Mouse (Mus musculus) liver, embryonic 16.5 days (tissue): ENCODE results near the gene Adamts6. TPM values are rescaled to one million over a fixed set of nuclear protein-coding genes. Genes with fewer than 3 reads are reported as not detected.

Experiments
- ATAC-seq: fragments of 200-750 bp; cut with Nextera tagmentation; 2 replicates; pipeline ENCODE4 v1.8.0; 2017; ENCODE audit warnings: low read depth, mild to moderate bottlenecking, moderate number of reproducible peaks, moderate library complexity
- H3K27ac ChIP-seq: fragments of 300-500 bp; sonication (generic); 2 replicates; pipeline ENCODE4 v1.5.1; 2014; ENCODE audit warnings: mild to moderate bottlenecking, low read length
- H3K27me3 ChIP-seq: fragments of 300-500 bp; sonication (generic); 2 replicates; pipeline ENCODE4 v1.6.1; 2014; ENCODE audit warnings: low read depth, low read length, mixed read lengths; ENCODE audit not compliant: control insufficient read depth, insufficient read depth
- H3K36me3 ChIP-seq: fragments of 300-500 bp; sonication (generic); 2 replicates; pipeline ENCODE4 v1.6.1; 2014; ENCODE audit warnings: mild to moderate bottlenecking; ENCODE audit not compliant: control insufficient read depth, insufficient read depth
- H3K4me1 ChIP-seq: fragments of 300-500 bp; sonication (generic); 2 replicates; pipeline ENCODE4 v1.6.1; 2014; ENCODE audit warnings: low read depth, low read length, mixed read lengths; ENCODE audit not compliant: control insufficient read depth
- H3K4me2 ChIP-seq: fragments of 300-500 bp; sonication (generic); 2 replicates; pipeline ENCODE4 v1.6.1; 2014; ENCODE audit warnings: low read depth, low read length, mixed read lengths
- H3K4me3 ChIP-seq: fragments of 300-500 bp; sonication (generic); 2 replicates; pipeline ENCODE4 v1.5.1; 2014; ENCODE audit warnings: low read depth, mild to moderate bottlenecking, low read length
- H3K9ac ChIP-seq: fragments of 300-500 bp; sonication (generic); 2 replicates; pipeline ENCODE4 v1.6.1; 2014; ENCODE audit warnings: low read depth, low read length
- H3K9me3 ChIP-seq: fragments of 300-500 bp; sonication (generic); replicated peaks from 2 replicates; pipeline ENCODE4 v1.6.1; 2016; ENCODE audit warnings: low read length; ENCODE audit not compliant: control insufficient read depth
- WGBS: fragments of 180-500 bp; shearing (Covaris S2); extraction: QIAGEN DNeasy Blood & Tissue Kit; methylation state at CpG from one replicate; pipeline ENCODE4 v1.1.7; 2014; ENCODE audit not compliant: insufficient replicate concordance; 5-methylcytosine and 5-hydroxymethylcytosine counted together
- polyA plus RNA-seq: library from polyadenylated mRNA; unstranded; fragments of >200 nt; fragmentation: Nextera tagmentation; extraction: Ambion mirVana; gene quantifications from 2 replicates; pipeline ENCODE4 v1.2.1, GENCODE M21; 2015

Gene Adamts6
- polyA plus RNA-seq, 1 experiment from 2014 or later = 0.27 TPM

- Histone ChIP-seq H3K4me1 (no peaks in the 10 kb centered on the region), H3K4me2 (peak overlapping the region; percentile 33; the same call in 1 of the 2 replicates), H3K27me3 (no peaks in the 10 kb centered on the region), H3K36me3 (no peaks in the 10 kb centered on the region), H3K27ac (no peak overlapping the region), H3K4me3 (peak overlapping the region; percentile 18; the same call in 1 of the 2 replicates), H3K9ac (no peak overlapping the region), H3K9me3 (no peaks in the 10 kb centered on the region)
- ATAC-seq = peak; percentile 60
- WGBS = 51% methylated on average over 19 of the region's 19 CpGs
These were observed 230.8 kb downstream of the Adamts6 start for GRCm38 (mm10) chr13:104518312-104519005.

- no peaks in the 10 kb centered on the region for H3K36me3 ChIP-seq
- H3K4me3 ChIP-seq = no peak overlapping the region
- no peak overlapping the region for H3K9ac ChIP-seq
- no peak overlapping the region for H3K27ac ChIP-seq
- 71% methylated on average over 14 of the region's 14 CpGs for WGBS
- H3K4me2 ChIP-seq = no peak overlapping the region
- no peaks in the 10 kb centered on the region for H3K9me3 ChIP-seq
- no peak for ATAC-seq
- no peaks in the 10 kb centered on the region for H3K4me1 ChIP-seq
- no peaks in the 10 kb centered on the region for H3K27me3 ChIP-seq
These were observed 231.5 kb downstream of the Adamts6 start for GRCm38 (mm10) chr13:104519006-104519695.

- Histone ChIP-seq H3K27ac (no peak overlapping the region), H3K9me3 (no peaks in the 10 kb centered on the region), H3K9ac (no peak overlapping the region), H3K4me2 (no peak overlapping the region), H3K27me3 (no peaks in the 10 kb centered on the region), H3K36me3 (no peaks in the 10 kb centered on the region), H3K4me1 (no peaks in the 10 kb centered on the region), H3K4me3 (no peak overlapping the region)
- no peak for ATAC-seq
- 65% methylated on average over 4 of the region's 4 CpGs for WGBS
These were observed 232.3 kb downstream of the Adamts6 start for GRCm38 (mm10) chr13:104519981-104520380.

DNA sequence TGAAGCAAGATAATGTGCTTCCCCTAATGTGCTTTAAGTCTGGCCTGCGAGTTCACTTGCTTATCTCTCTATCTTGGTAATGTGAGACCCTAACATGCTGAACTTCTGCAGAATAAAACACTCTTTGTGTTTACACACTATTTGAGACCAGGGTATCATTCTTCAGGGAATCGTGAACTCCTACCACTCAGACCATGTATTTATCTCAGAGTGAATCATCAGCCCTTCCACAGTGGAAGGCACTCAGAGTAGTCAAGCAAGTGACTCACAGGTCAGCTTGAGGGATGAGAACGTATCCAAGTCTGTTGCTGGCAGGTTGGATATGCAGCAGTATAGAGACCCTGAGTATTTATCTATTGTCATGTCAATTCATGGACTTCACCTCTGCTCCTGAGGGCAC, 232.8 kb downstream of the Adamts6 start:
- Histone ChIP-seq H3K4me1 (no peaks in the 10 kb centered on the region), H3K36me3 (no peaks in the 10 kb centered on the region), H3K27ac (no peak overlapping the region), H3K4me2 (no peak overlapping the region), H3K9ac (no peak overlapping the region), H3K4me3 (no peak overlapping the region), H3K9me3 (no peaks in the 10 kb centered on the region), H3K27me3 (no peaks in the 10 kb centered on the region)
- no peak for ATAC-seq
- 61% methylated on average over 3 of the region's 3 CpGs for WGBS

DNA sequence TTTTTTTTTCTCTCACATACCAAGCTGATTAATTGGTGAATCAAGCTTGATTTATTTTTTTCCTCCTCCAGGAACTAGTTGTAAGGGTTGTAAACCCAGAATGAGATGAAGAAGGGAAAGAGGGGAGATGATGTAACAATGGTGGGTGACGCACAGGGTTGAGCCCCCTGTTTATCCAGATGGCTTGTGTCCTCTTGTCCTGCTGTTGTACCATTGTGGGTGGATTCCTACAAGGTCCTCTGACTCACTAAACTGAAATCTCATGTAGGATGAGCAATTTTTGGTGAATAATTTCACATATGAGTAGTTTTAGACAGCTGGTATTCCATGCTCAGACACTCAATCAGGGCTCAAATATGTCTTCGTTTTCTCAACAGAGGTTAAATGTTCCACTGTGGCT, 233.9 kb downstream of the Adamts6 start:
- Histone ChIP-seq H3K36me3 (no peaks in the 10 kb centered on the region), H3K9ac (no peak overlapping the region), H3K27ac (no peak overlapping the region), H3K4me1 (no peaks in the 10 kb centered on the region), H3K4me2 (no peak overlapping the region), H3K9me3 (no peaks in the 10 kb centered on the region), H3K4me3 (no peak overlapping the region), H3K27me3 (no peaks in the 10 kb centered on the region)
- 64% methylated on average over 2 of the region's 2 CpGs for WGBS
- ATAC-seq = no peak

GRCm38 (mm10) chr13:104525656-104526055, 238.0 kb downstream of the Adamts6 start:
- WGBS = 66% methylated on average over 4 of the region's 4 CpGs
- no peaks in the 10 kb centered on the region for H3K4me1 ChIP-seq
- H3K4me2 ChIP-seq = no peak overlapping the region
- H3K4me3 ChIP-seq = no peak overlapping the region
- H3K27me3 ChIP-seq = no peaks in the 10 kb centered on the region
- no peak for ATAC-seq
- no peak overlapping the region for H3K27ac ChIP-seq
- H3K36me3 ChIP-seq = no peaks in the 10 kb centered on the region
- H3K9ac ChIP-seq = no peak overlapping the region
- H3K9me3 ChIP-seq = no peaks in the 10 kb centered on the region

DNA sequence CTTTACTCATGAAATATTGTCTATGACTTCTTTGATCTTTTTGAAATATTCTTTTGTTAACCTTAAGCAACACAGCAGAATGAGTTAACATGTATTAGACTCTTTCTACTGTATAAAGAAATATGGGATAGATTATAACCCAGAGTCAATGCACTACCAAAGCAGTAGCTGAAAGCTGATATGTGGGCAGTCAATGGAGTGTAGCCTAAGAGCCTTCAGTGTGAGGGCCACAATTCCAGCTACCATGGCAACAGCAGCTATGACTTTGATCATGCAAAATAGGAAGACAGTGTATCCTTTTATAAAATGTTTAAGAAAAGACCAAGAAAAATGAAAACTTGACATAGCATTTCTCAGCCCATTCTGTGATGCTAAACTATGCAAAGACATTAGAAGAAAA, 241.6 kb downstream of the Adamts6 start:
- no peak for ATAC-seq
- Histone ChIP-seq H3K36me3 (no peaks in the 10 kb centered on the region), H3K9ac (no peak overlapping the region), H3K27me3 (no peaks in the 10 kb centered on the region), H3K9me3 (no peaks in the 10 kb centered on the region), H3K4me2 (no peak overlapping the region), H3K4me1 (no peaks in the 10 kb centered on the region), H3K4me3 (no peak overlapping the region), H3K27ac (no peak overlapping the region)

- 75% methylated on average over 8 of the region's 8 CpGs for WGBS
- no peak overlapping the region for H3K9ac ChIP-seq
- H3K36me3 ChIP-seq = no peaks in the 10 kb centered on the region
- no peak for ATAC-seq
- no peak overlapping the region for H3K27ac ChIP-seq
- no peaks in the 10 kb centered on the region for H3K9me3 ChIP-seq
- no peak overlapping the region for H3K4me3 ChIP-seq
- no peaks in the 10 kb centered on the region for H3K27me3 ChIP-seq
- no peaks in the 10 kb centered on the region for H3K4me1 ChIP-seq
- H3K4me2 ChIP-seq = no peak overlapping the region
These were observed 244.2 kb downstream of the Adamts6 start for GRCm38 (mm10) chr13:104531841-104532240.

- Histone ChIP-seq H3K27ac (no peak overlapping the region), H3K36me3 (no peaks in the 10 kb centered on the region), H3K9ac (no peak overlapping the region), H3K4me3 (no peak overlapping the region), H3K9me3 (no peaks in the 10 kb centered on the region), H3K4me1 (no peaks in the 10 kb centered on the region), H3K27me3 (no peaks in the 10 kb centered on the region), H3K4me2 (no peak overlapping the region)
- no peak for ATAC-seq
- 78% methylated on average over 7 of the region's 7 CpGs for WGBS
These were observed 245.1 kb downstream of the Adamts6 start for GRCm38 (mm10) chr13:104532723-104533122.
